ENCODE assay signal across 10 mouse cellular contexts in genomic region chr5:122698041-122698700, GRCm38 (mm10). TPM values are rescaled to one million over a fixed set of nuclear protein-coding genes. Genes with fewer than 3 reads are reported as not detected.
DNase-seq lines count a peak whose midpoint lies in the region.
"Had no signal": no experiment of that assay in that cellular context is flagged by ENCODE, and none has a peak within 500 bp of the region (broad histone marks: within the 10 kb centered on the region; RNA-seq: fewer than 3 reads in every experiment).

No protein-coding gene starts in this region.

- H3K27ac ChIP-seq in brown adipose tissue, adult 24 weeks (replicated peaks; ENCODE audit: low read depth, low read length), result 0 out of 2 replicates have a peak overlapping the region, but pooled peaks have one; percentile 32
- H3K27ac ChIP-seq: hindbrain, embryonic 14.5 days; neural tube, embryonic 12.5 days had no signal

- no peak overlapping the region for H3K4me3 ChIP-seq in brown adipose tissue, adult 24 weeks (ENCODE audit: insufficient read depth, low read depth, low read length)
- H3K4me3 ChIP-seq: neural tube, embryonic 12.5 days had no signal

- peak; percentile 34 for DNase-seq in lung, postnatal 10 days
- no peak for DNase-seq in lung, postnatal 25 days (ENCODE audit: low spot score)
- peak; percentile 50 for DNase-seq in lung, postnatal 36 days
- peak; percentile 19 to 29 for DNase-seq in thymus, postnatal 36 days
- no peak for DNase-seq in layer of hippocampus, postnatal 25 days (ENCODE audit: extremely low spot score in 1 of 2, low spot score in 1 of 2)
- DNase-seq in adipocyte (ENCODE audit: low spot score), result no peak
- DNase-seq: right cerebral cortex, postnatal 25 days had no signal

- H3K4me1 ChIP-seq in brown adipose tissue, adult 24 weeks (ENCODE audit: control insufficient read depth, insufficient read depth, insufficient read length, low read length), result no peaks in the 10 kb centered on the region

RNA-seq across cellular contexts. Expression of gene P2rx4, which starts 9.2 kb away (rescaled TPM):
- polyA plus RNA-seq in brown adipose tissue, adult 24 weeks (2012; ENCODE audit: insufficient read depth, insufficient read length, missing spikeins), result 23.7 and 29.2 TPM in 2 replicates
- total RNA-seq in layer of hippocampus, postnatal 25 days (2021), result 10 to 100 TPM; 11.4 to 15.0 TPM

RNA-seq across cellular contexts. Expression of gene P2rx7, which starts 54.5 kb away (rescaled TPM):
- polyA plus RNA-seq in brown adipose tissue, adult 24 weeks (2012; ENCODE audit: insufficient read depth, insufficient read length, missing spikeins), result 1.5 and 1.6 TPM in 2 replicates
- 10 to 100 TPM in 1 of 2 experiments, 1 to 10 TPM in 1; 7.0 to 10.8 TPM for total RNA-seq in layer of hippocampus, postnatal 25 days (2021)

Comparison
In these comparisons a context has a peak if more than half of its experiments do, and no peak if none do; other contexts are left out.
1. DNase-seq: peak in lung, postnatal 10 days (single experiment), lung, postnatal 36 days (single experiment) and thymus, postnatal 36 days (2 of 2); none in lung, postnatal 25 days (single experiment), layer of hippocampus, postnatal 25 days (0 of 2) and adipocyte (single experiment).